Mouse (Mus musculus): ENCODE data around the gene Olfr527. TPM values are rescaled to one million over a fixed set of nuclear protein-coding genes. Genes with fewer than 3 reads are reported as not detected.

The Olfr527 gene
- total and polyA plus RNA-seq, 3 experiments, result 0.44 TPM; not detected in 2

DNA sequence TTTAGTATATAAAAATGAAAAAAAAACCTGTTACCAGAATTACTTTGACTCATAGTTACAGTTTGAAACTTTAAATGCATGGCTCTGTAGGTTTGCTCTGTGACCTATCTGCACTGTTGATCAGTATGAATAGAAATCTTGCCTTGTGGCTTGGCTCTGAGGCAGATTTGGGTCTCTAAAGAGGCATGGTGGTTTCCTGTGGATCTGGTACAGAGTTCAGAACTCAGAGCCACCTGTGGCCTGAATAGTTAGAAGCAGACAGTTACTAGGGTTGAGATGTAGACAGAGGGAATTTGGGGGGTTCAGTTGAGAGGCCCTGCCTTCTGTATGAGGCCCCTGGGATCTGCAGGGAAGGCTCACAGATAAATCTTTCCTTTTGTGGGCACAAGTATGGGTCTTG lies 12.7 kb upstream of the Olfr527 start:
- DNase-seq (ENCODE audit: low spot score) (no peak), ATAC-seq (ENCODE audit: extremely low read depth, insufficient number of reproducible peaks, low FRiP score, poor library complexity, severe bottlenecking) (no peak)
- Histone ChIP-seq H3K27me3 (ENCODE audit: insufficient read depth, low read length) (peaks cover 8% of the 10 kb centered on the region), H3K4me3 (ENCODE audit: low read depth, low read length) (no peak overlapping the region), H3K4me1 (ENCODE audit: insufficient read depth, low read depth, low read length) (peaks cover 4% of the 10 kb centered on the region), H3K9me3 (replicated peaks) (no peaks in the 10 kb centered on the region), H3K36me3 (replicated peaks) (no peaks in the 10 kb centered on the region)
- no peak for TF ChIP-seq GATA2 (IDR thresholded peaks at IDR 0.05; ENCODE audit: borderline replicate concordance, low read depth, low read length)
- no peak for TF ChIP-seq GATA1 (IDR thresholded peaks at IDR 0.05; ENCODE audit: borderline replicate concordance, low read length)
- TF ChIP-seq TAL1 (conservative IDR thresholded peaks at IDR 0.05; ENCODE audit: low read depth, low read length), result no peak
- no peak for TF ChIP-seq POLR2AphosphoS5 (IDR thresholded peaks at IDR 0.05; ENCODE audit: insufficient replicate concordance, low read depth, low read length)
- TF ChIP-seq CTCF (IDR thresholded peaks at IDR 0.05; ENCODE audit: low read depth, low read length), result no peak

DNA sequence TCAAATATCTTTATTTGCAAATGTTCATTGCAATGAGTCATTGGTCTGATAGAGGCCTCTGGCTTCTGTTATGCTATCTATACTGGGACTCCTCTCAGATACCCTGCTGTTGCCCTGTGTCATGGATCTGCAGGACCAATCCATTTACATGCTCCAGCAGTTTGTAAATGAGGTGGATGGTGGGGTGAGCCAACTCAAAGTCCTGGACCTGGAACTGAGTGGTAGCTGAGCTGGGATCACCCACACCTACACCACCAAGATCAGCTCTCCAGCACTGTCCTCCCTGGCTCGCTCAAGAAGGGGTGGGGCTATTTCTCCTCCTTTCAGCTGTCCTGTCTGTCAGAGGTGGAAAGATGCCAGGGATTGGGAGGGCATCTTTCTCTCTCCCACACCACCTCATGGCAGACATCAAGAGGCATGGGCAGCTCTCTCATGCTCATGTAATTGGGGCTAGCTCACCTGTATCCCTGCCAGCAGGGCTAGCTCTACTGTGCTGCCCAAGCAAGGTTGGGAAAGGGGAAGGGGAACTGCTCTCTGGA lies 4.0 kb upstream of the Olfr527 start:
- no peak for DNase-seq (ENCODE audit: low spot score)
- no peak for ATAC-seq (ENCODE audit: extremely low read depth, insufficient number of reproducible peaks, low FRiP score, poor library complexity, severe bottlenecking)
- H3K27me3 ChIP-seq (ENCODE audit: insufficient read depth, low read length), result peaks cover 5% of the 10 kb centered on the region; the same call in 1 of the 2 replicates
- no peaks in the 10 kb centered on the region for H3K9me3 ChIP-seq (replicated peaks)
- no peak overlapping the region for H3K4me3 ChIP-seq (ENCODE audit: low read depth, low read length)
- TF ChIP-seq GATA1 (IDR thresholded peaks at IDR 0.05; ENCODE audit: borderline replicate concordance, low read length), result no peak
- TF ChIP-seq CTCF (IDR thresholded peaks at IDR 0.05; ENCODE audit: low read depth, low read length), result no peak
- no peak for TF ChIP-seq POLR2AphosphoS5 (IDR thresholded peaks at IDR 0.05; ENCODE audit: insufficient replicate concordance, low read depth, low read length)
- TF ChIP-seq TAL1 (conservative IDR thresholded peaks at IDR 0.05; ENCODE audit: low read depth, low read length), result no peak
- no peak for TF ChIP-seq GATA2 (IDR thresholded peaks at IDR 0.05; ENCODE audit: borderline replicate concordance, low read depth, low read length)
- no peaks in the 10 kb centered on the region for H3K36me3 ChIP-seq (replicated peaks)
- peaks cover 2% of the 10 kb centered on the region; the same call in 1 of the 2 replicates for H3K4me1 ChIP-seq (ENCODE audit: insufficient read depth, low read depth, low read length)

DNA sequence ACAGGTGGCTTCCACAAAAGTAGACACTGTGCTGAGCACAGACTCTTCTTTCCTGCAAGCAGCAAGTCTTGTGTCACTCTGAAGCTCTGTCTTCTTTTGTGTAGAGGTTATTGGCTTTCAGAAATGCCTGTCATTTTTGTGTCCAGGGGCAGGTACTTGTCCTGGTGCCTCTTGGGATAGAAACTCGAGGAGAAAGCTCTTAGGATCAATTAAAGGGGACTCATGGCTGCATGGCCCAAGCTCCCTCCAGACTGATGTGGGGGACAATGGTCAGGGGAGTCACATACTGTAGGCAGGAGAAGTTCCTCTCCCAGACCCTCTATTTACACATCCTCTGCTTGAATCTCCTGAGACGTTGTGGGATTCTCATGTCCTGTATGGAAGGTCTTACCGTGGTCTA lies 27.8 kb downstream of the Olfr527 start, which contains the start of gene Olfr60:
Gene Olfr60 (minus strand): TSS at position 101 of the 400 bp plus-strand sequence.
- H3K9me3 ChIP-seq (replicated peaks), result peaks cover 7% of the 10 kb centered on the region
- H3K36me3 ChIP-seq (replicated peaks), result no peaks in the 10 kb centered on the region
- no peak for ATAC-seq (ENCODE audit: extremely low read depth, insufficient number of reproducible peaks, low FRiP score, poor library complexity, severe bottlenecking)

DNA sequence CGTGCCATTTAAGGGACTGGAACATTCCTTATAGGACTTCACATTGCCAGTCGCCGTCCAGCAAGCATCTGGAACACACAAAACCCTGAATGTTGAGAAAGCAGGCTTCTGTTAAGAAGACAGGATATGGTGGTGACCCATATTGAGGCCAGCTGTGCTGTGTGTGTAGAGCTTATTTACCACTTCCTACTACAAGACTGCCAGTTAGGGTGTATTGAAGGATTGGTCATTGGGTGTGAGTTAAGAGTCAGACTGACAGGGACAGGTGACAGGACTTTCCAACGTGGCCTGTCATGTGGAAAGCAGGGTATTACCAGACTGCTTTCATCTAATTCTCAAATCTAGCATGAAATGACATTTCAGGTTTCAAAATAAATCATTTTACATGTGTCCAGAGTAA lies 40.5 kb downstream of the Olfr527 start:
- DNase-seq (ENCODE audit: low spot score), result no peak
- no peak for ATAC-seq (ENCODE audit: extremely low read depth, insufficient number of reproducible peaks, low FRiP score, poor library complexity, severe bottlenecking)
- Histone ChIP-seq H3K4me1 (ENCODE audit: insufficient read depth, low read depth, low read length) (no peaks in the 10 kb centered on the region), H3K27me3 (ENCODE audit: insufficient read depth, low read length) (peaks cover 4% of the 10 kb centered on the region), H3K9me3 (replicated peaks) (no peaks in the 10 kb centered on the region), H3K4me3 (ENCODE audit: low read depth, low read length) (no peak overlapping the region), H3K36me3 (replicated peaks) (no peaks in the 10 kb centered on the region)
- TF ChIP-seq POLR2AphosphoS5 (IDR thresholded peaks at IDR 0.05; ENCODE audit: insufficient replicate concordance, low read depth, low read length), result no peak
- TF ChIP-seq GATA2 (IDR thresholded peaks at IDR 0.05; ENCODE audit: borderline replicate concordance, low read depth, low read length), result no peak
- no peak for TF ChIP-seq GATA1 (IDR thresholded peaks at IDR 0.05; ENCODE audit: borderline replicate concordance, low read length)
- no peak for TF ChIP-seq CTCF (IDR thresholded peaks at IDR 0.05; ENCODE audit: low read depth, low read length)
- no peak for TF ChIP-seq TAL1 (conservative IDR thresholded peaks at IDR 0.05; ENCODE audit: low read depth, low read length)

More for the DNA sequence above, 27.8 kb downstream of the Olfr527 start, which contains the start of gene Olfr60:
- Histone ChIP-seq H3K4me3 (ENCODE audit: low read depth, low read length) (no peak within 1 kb of the TSS), H3K27me3 (ENCODE audit: insufficient read depth, low read length) (peaks cover 2% of the 10 kb centered on the region; the same call in 1 of the 2 replicates), H3K4me1 (ENCODE audit: insufficient read depth, low read depth, low read length) (no peaks in the 10 kb centered on the region)
- no peak for TF ChIP-seq CTCF (IDR thresholded peaks at IDR 0.05; ENCODE audit: low read depth, low read length)
- no peak for TF ChIP-seq GATA2 (IDR thresholded peaks at IDR 0.05; ENCODE audit: borderline replicate concordance, low read depth, low read length)
- no peak for TF ChIP-seq GATA1 (IDR thresholded peaks at IDR 0.05; ENCODE audit: borderline replicate concordance, low read length)
- no peak for TF ChIP-seq TAL1 (conservative IDR thresholded peaks at IDR 0.05; ENCODE audit: low read depth, low read length)
- TF ChIP-seq POLR2AphosphoS5 (IDR thresholded peaks at IDR 0.05; ENCODE audit: insufficient replicate concordance, low read depth, low read length), result no peak
- DNase-seq (ENCODE audit: low spot score), result no peak

DNA sequence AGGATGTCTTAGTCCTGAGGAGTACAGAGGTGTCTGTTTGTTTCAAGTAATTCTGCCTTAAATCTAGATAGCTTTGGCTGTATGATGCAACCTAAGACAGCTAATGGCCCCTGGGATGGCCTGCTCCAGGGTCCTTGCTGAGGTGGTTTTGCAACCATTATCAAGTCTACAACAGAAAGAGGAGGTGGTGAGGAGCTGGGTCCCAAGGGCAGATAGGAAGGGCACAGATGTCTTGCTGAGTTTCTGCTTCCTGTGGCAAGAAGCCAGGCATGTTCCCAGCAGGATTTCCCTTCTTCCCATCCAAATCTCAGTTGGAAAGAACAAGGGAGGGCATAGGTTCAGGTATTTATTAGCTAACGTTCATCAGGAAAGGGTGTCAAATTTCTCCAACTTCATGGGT lies 42.4 kb downstream of the Olfr527 start, which contains the start of gene Olfr530:
Gene Olfr530 (minus strand): TSS at position 101 of the 400 bp plus-strand sequence.
- Histone ChIP-seq H3K4me1 (ENCODE audit: insufficient read depth, low read depth, low read length) (no peaks in the 10 kb centered on the region), H3K9me3 (replicated peaks) (no peaks in the 10 kb centered on the region), H3K27me3 (ENCODE audit: insufficient read depth, low read length) (no peaks in the 10 kb centered on the region), H3K36me3 (replicated peaks) (no peaks in the 10 kb centered on the region), H3K4me3 (ENCODE audit: low read depth, low read length) (no peak within 1 kb of the TSS)
- ATAC-seq (ENCODE audit: extremely low read depth, insufficient number of reproducible peaks, low FRiP score, poor library complexity, severe bottlenecking) (no peak), DNase-seq (ENCODE audit: low spot score) (no peak)
- TF ChIP-seq GATA2 (IDR thresholded peaks at IDR 0.05; ENCODE audit: borderline replicate concordance, low read depth, low read length), result no peak
- TF ChIP-seq TAL1 (conservative IDR thresholded peaks at IDR 0.05; ENCODE audit: low read depth, low read length), result no peak
- no peak for TF ChIP-seq CTCF (IDR thresholded peaks at IDR 0.05; ENCODE audit: low read depth, low read length)

DNA sequence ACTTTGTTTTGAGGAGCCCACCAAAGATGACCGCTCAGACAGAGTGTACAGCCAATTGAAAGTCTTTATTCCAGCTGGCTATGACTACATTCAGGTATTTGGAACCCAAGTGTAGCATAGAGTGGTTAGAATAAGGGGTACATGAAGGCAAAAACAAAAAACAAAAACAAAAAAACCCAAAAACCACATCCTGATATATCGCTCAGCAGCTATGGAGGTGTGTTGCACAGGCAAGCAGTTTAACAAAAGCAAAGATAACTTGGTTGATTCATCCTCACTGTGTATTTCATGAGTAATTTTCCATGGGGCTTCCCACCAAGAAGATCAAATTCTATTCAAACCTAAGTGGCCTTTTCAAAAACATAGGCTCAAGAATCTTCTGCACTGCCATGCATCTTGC lies 43.1 kb downstream of the Olfr527 start:
- ATAC-seq (ENCODE audit: extremely low read depth, insufficient number of reproducible peaks, low FRiP score, poor library complexity, severe bottlenecking) (no peak), DNase-seq (ENCODE audit: low spot score) (no peak)
- Histone ChIP-seq H3K9me3 (replicated peaks) (no peaks in the 10 kb centered on the region), H3K4me3 (ENCODE audit: low read depth, low read length) (no peak overlapping the region), H3K27me3 (ENCODE audit: insufficient read depth, low read length) (no peaks in the 10 kb centered on the region), H3K36me3 (replicated peaks) (no peaks in the 10 kb centered on the region), H3K4me1 (ENCODE audit: insufficient read depth, low read depth, low read length) (no peaks in the 10 kb centered on the region)
- TF ChIP-seq CTCF (IDR thresholded peaks at IDR 0.05; ENCODE audit: low read depth, low read length), result no peak
- TF ChIP-seq POLR2AphosphoS5 (IDR thresholded peaks at IDR 0.05; ENCODE audit: insufficient replicate concordance, low read depth, low read length), result no peak
- no peak for TF ChIP-seq GATA1 (IDR thresholded peaks at IDR 0.05; ENCODE audit: borderline replicate concordance, low read length)
- TF ChIP-seq GATA2 (IDR thresholded peaks at IDR 0.05; ENCODE audit: borderline replicate concordance, low read depth, low read length), result no peak
- TF ChIP-seq TAL1 (conservative IDR thresholded peaks at IDR 0.05; ENCODE audit: low read depth, low read length), result no peak

Other genes with a start within 250 kb of the Olfr527 start
- gene Prap1, start 240.6 kb upstream of the Olfr527 start, total RNA-seq (2014; fragmentation: Nextera tagmentation), result not detected in 2 replicates
- gene Prap1, start 240.6 kb upstream of the Olfr527 start, total RNA-seq (2017), result not detected in 2 replicates
- gene Prap1, start 240.6 kb upstream of the Olfr527 start, polyA plus RNA-seq (2012), result not detected in 2 replicates
- 6.7 TPM in 1 of 2 replicates, not detected in the other for gene Fuom, start 231.6 kb upstream of the Olfr527 start, total RNA-seq (2014; fragmentation: Nextera tagmentation)
- 16.0 and 17.4 TPM in 2 replicates for gene Fuom, start 231.6 kb upstream of the Olfr527 start, total RNA-seq (2017)
- gene Fuom, start 231.6 kb upstream of the Olfr527 start, polyA plus RNA-seq (2012), result 17.4 and 18.2 TPM in 2 replicates
- gene Paox, start 218.2 kb upstream of the Olfr527 start, total RNA-seq (2014; fragmentation: Nextera tagmentation), result 9.4 and 10.5 TPM in 2 replicates
- 11.4 and 11.7 TPM in 2 replicates for gene Paox, start 218.2 kb upstream of the Olfr527 start, total RNA-seq (2017)
- gene Paox, start 218.2 kb upstream of the Olfr527 start, polyA plus RNA-seq (2012), result 3.0 and 6.0 TPM in 2 replicates
- gene Echs1, start 217.5 kb upstream of the Olfr527 start, total RNA-seq (2014; fragmentation: Nextera tagmentation), result 32.6 TPM in 2 replicates
- gene Echs1, start 217.5 kb upstream of the Olfr527 start, total RNA-seq (2017), result 81.5 and 96.9 TPM in 2 replicates
- 2.2 and 5.8 TPM in 2 replicates for gene Echs1, start 217.5 kb upstream of the Olfr527 start, polyA plus RNA-seq (2012)
- 29.0 and 41.0 TPM in 2 replicates for gene Mtg1, start 196.5 kb upstream of the Olfr527 start, total RNA-seq (2014; fragmentation: Nextera tagmentation)
- 10.2 and 10.5 TPM in 2 replicates for gene Mtg1, start 196.5 kb upstream of the Olfr527 start, total RNA-seq (2017)
- gene Mtg1, start 196.5 kb upstream of the Olfr527 start, polyA plus RNA-seq (2012), result 10.5 and 11.2 TPM in 2 replicates
- gene Sprn, start 179.1 kb upstream of the Olfr527 start, total RNA-seq (2014; fragmentation: Nextera tagmentation), result not detected in 2 replicates
- gene Sprn, start 179.1 kb upstream of the Olfr527 start, total RNA-seq (2017), result 0.11 TPM in 1 of 2 replicates, not detected in the other
- not detected in 2 replicates for gene Sprn, start 179.1 kb upstream of the Olfr527 start, polyA plus RNA-seq (2012)
- gene Olfr522, start 169.3 kb upstream of the Olfr527 start, total RNA-seq (2014; fragmentation: Nextera tagmentation), result not detected in 2 replicates
- gene Olfr522, start 169.3 kb upstream of the Olfr527 start, total RNA-seq (2017), result under 0.01 and 0.05 TPM in 2 replicates
- not detected in 2 replicates for gene Olfr522, start 169.3 kb upstream of the Olfr527 start, polyA plus RNA-seq (2012)
- gene Olfr523, start 160.8 kb upstream of the Olfr527 start, total RNA-seq (2014; fragmentation: Nextera tagmentation), result not detected in 2 replicates
- 0.06 and 0.11 TPM in 2 replicates for gene Olfr523, start 160.8 kb upstream of the Olfr527 start, total RNA-seq (2017)
- not detected in 2 replicates for gene Olfr523, start 160.8 kb upstream of the Olfr527 start, polyA plus RNA-seq (2012)
- not detected in 2 replicates for gene Olfr524, start 128.1 kb upstream of the Olfr527 start, total RNA-seq (2014; fragmentation: Nextera tagmentation)
- 0.05 and 0.06 TPM in 2 replicates for gene Olfr524, start 128.1 kb upstream of the Olfr527 start, total RNA-seq (2017)
- gene Olfr524, start 128.1 kb upstream of the Olfr527 start, polyA plus RNA-seq (2012), result not detected in 2 replicates
- gene Cd163l1, start 115.8 kb upstream of the Olfr527 start, total RNA-seq (2014; fragmentation: Nextera tagmentation), result not detected in 2 replicates
- not detected in 2 replicates for gene Cd163l1, start 115.8 kb upstream of the Olfr527 start, total RNA-seq (2017)
- gene Cd163l1, start 115.8 kb upstream of the Olfr527 start, polyA plus RNA-seq (2012), result not detected in 2 replicates
- gene 5830411N06Rik, start 86.7 kb upstream of the Olfr527 start, total RNA-seq (2014; fragmentation: Nextera tagmentation), result not detected in 2 replicates
- gene 5830411N06Rik, start 86.7 kb upstream of the Olfr527 start, total RNA-seq (2017), result 0.05 TPM in 1 of 2 replicates, not detected in the other
- gene 5830411N06Rik, start 86.7 kb upstream of the Olfr527 start, polyA plus RNA-seq (2012), result not detected in 2 replicates
- gene Olfr525, start 13.2 kb upstream of the Olfr527 start, total RNA-seq (2014; fragmentation: Nextera tagmentation), result not detected in 2 replicates
- 0.06 and 0.16 TPM in 2 replicates for gene Olfr525, start 13.2 kb upstream of the Olfr527 start, total RNA-seq (2017)
- gene Olfr525, start 13.2 kb upstream of the Olfr527 start, polyA plus RNA-seq (2012), result not detected in 2 replicates
- gene Olfr60, start 27.7 kb downstream of the Olfr527 start, total RNA-seq (2014; fragmentation: Nextera tagmentation), result not detected in 2 replicates
- gene Olfr60, start 27.7 kb downstream of the Olfr527 start, total RNA-seq (2017), result 0.16 and 0.29 TPM in 2 replicates
- not detected in 2 replicates for gene Olfr60, start 27.7 kb downstream of the Olfr527 start, polyA plus RNA-seq (2012)
- not detected in 2 replicates for gene Olfr530, start 42.3 kb downstream of the Olfr527 start, total RNA-seq (2014; fragmentation: Nextera tagmentation)
- 0.12 TPM in 1 of 2 replicates, not detected in the other for gene Olfr530, start 42.3 kb downstream of the Olfr527 start, total RNA-seq (2017)
- not detected in 2 replicates for gene Olfr530, start 42.3 kb downstream of the Olfr527 start, polyA plus RNA-seq (2012)
- not detected in 2 replicates for gene Olfr531, start 68.9 kb downstream of the Olfr527 start, total RNA-seq (2014; fragmentation: Nextera tagmentation)
- 0.11 TPM in 1 of 2 replicates, not detected in the other for gene Olfr531, start 68.9 kb downstream of the Olfr527 start, total RNA-seq (2017)
- not detected in 2 replicates for gene Olfr531, start 68.9 kb downstream of the Olfr527 start, polyA plus RNA-seq (2012)
- gene Olfr532, start 87.6 kb downstream of the Olfr527 start, total RNA-seq (2014; fragmentation: Nextera tagmentation), result not detected in 2 replicates
- 0.06 TPM in 1 of 2 replicates, not detected in the other for gene Olfr532, start 87.6 kb downstream of the Olfr527 start, total RNA-seq (2017)
- gene Olfr532, start 87.6 kb downstream of the Olfr527 start, polyA plus RNA-seq (2012), result not detected in 2 replicates
- gene Olfr533, start 129.4 kb downstream of the Olfr527 start, total RNA-seq (2014; fragmentation: Nextera tagmentation), result not detected in 2 replicates
- gene Olfr533, start 129.4 kb downstream of the Olfr527 start, total RNA-seq (2017), result 0.11 TPM in 1 of 2 replicates, not detected in the other
- not detected in 2 replicates for gene Olfr533, start 129.4 kb downstream of the Olfr527 start, polyA plus RNA-seq (2012)
- gene Olfr535, start 150.2 kb downstream of the Olfr527 start, total RNA-seq (2014; fragmentation: Nextera tagmentation), result not detected in 2 replicates
- 0.11 and 0.17 TPM in 2 replicates for gene Olfr535, start 150.2 kb downstream of the Olfr527 start, total RNA-seq (2017)
- not detected in 2 replicates for gene Olfr535, start 150.2 kb downstream of the Olfr527 start, polyA plus RNA-seq (2012)
- not detected in 2 replicates for gene Olfr536, start 173.4 kb downstream of the Olfr527 start, total RNA-seq (2014; fragmentation: Nextera tagmentation)
- gene Olfr536, start 173.4 kb downstream of the Olfr527 start, total RNA-seq (2017), result 0.06 and 0.66 TPM in 2 replicates
- gene Olfr536, start 173.4 kb downstream of the Olfr527 start, polyA plus RNA-seq (2012), result not detected in 2 replicates
- not detected in 2 replicates for gene Olfr538, start 233.9 kb downstream of the Olfr527 start, total RNA-seq (2014; fragmentation: Nextera tagmentation)
- gene Olfr538, start 233.9 kb downstream of the Olfr527 start, total RNA-seq (2017), result not detected in 2 replicates
- not detected in 2 replicates for gene Olfr538, start 233.9 kb downstream of the Olfr527 start, polyA plus RNA-seq (2012)